Mouse (Mus musculus) R1 (cell line): Measurements from ENCODE around the gene Igfbpl1.

ENCODE experiments used
- DNase-seq: peaks from one replicate; pipeline ENCODE4 v3.0.0-alpha.2; 2018; ENCODE audit warnings: low read depth, low spot score

Gene Igfbpl1

DNA sequence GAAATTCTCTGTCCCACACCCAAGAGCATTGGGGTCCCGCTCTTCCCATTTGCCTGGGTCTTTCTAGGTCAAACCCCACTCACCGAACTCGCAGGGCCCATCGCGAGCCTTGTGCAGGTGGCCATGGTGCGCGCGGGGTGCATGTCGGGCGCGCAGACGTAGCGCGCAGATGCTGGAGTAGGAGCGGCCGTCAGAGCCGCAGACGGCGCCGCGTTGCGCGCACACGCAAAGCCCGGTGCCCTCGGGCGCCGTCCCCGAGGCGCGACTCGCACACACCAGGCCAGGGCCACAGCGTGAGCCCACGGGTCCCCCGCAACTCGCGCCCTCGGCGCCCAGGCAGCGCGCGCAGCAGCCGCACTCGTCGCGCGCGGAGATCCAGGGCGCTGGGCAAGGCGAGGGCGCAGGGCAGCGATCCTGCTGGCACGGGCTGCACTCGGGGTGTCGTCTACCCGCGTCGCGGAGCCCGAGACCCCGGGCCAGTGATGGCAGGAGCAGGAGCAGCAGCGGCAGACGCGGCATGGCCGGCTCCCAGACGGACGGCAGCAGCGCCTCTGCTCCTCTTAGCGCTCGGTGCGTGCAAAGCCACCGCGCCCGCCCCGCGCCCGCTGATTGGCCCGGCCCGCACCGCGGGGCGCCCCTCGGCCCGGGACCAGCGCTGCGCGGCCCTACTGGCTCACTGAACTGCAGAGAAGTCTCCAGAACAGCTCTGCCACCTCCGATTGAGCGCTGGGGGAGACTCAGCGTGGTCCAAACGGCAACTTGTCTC is at the start of gene Igfbpl1:
Gene Igfbpl1, minus strand, starts transcription at position 649 of the 766 bp plus-strand sequence.
- DNase-seq: peak; percentile 70

DNA sequence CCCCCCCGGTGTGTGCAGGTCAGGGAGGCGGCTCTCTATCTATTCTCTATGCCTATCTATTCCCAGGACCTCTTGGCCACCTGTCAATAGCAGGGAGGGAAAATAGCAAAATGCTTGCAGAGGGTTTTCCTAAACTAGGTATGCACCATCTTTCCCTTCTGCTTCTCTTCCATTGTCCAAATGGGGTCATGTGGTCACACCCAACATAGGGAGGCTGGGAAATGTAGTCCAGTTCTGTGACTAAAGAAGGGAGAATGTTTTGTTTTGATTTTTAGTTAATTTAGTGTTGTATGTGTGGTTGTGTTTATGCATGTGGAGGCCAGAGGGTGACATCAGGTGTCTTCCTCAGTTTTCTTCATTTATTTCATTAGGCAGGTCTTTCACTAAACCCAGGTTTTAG is 45.4 kb upstream of the Igfbpl1 start:
- DNase-seq: no peak

DNA sequence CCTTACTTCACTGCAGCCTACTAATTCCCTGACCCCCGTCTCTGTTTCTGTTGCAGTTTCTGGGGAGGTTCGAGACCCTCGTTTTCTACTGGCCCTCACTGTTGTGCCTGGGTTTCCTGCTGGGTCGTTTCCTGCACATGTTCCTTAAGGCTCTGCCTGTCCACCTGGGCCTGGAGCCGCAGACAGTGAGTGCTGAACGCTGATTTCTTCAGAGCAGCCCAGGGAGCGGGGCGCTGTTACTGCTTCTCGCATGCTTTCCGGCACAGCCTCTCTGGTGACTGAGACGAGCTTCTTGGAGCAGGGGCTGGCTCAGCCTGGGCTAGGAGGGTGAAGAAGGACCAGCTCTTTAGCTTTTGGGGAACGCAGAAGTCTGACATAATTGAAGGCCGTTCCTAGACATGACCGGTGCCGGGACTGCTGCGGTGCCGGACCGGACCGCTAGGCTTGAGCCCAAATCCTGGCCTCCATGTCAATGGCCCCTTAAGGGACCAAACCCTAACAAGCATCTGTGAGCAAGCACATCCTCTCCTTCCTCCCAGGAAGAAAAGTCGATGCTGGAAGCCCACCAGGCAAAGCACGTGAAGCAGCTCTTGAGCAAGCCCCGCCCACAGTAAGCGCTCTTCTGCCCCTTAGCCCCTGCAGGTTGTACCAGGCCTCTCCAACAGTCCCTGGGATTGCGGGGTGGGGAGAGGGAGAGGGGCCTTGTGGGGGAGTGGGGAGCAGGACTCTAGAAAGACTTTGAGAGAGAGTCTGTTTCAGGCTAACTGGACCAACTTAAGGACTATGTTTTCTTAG is 42.5 kb upstream of the Igfbpl1 start:
- peak; percentile 33 for DNase-seq

DNA sequence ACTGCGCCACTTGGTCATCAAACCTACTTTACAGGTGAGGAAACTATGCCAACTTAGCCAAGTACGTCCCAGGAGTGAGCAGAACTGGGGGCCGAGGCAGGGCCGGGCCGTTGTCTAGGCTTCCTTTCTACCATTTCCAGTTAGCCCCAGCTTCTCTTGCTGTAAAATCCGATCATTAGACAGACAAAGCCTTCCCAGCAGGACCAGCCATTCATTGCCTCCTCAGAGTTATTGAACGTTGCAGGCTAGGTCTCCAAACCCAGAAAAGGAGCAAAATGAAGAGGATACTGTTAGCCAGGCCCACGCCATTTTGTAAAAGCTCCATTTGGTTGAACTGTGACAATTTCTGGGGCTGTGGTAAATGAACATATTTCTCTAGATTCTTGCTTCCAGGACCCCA is 40.7 kb upstream of the Igfbpl1 start:
- peak; percentile 72 for DNase-seq

DNA sequence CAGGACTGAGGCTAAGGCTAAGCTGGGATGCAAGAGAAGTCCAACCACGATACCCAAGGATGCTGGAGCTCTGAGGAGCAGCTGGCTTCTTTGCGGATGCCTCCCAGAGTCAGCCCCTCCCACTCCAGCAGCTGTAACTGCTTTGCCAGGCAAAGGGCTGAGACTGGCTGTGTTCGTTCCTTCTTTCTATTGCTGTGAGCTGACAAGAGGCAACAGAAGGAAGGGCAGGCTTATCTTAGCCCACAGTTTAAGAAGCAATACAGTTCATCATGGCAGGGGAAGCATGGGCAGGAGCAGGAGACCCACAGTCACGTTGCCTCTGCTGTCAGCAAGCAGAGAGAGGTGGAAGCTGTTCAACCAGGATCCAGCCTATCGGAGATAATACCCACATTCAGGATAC is 34.4 kb upstream of the Igfbpl1 start:
- DNase-seq: no peak

DNA sequence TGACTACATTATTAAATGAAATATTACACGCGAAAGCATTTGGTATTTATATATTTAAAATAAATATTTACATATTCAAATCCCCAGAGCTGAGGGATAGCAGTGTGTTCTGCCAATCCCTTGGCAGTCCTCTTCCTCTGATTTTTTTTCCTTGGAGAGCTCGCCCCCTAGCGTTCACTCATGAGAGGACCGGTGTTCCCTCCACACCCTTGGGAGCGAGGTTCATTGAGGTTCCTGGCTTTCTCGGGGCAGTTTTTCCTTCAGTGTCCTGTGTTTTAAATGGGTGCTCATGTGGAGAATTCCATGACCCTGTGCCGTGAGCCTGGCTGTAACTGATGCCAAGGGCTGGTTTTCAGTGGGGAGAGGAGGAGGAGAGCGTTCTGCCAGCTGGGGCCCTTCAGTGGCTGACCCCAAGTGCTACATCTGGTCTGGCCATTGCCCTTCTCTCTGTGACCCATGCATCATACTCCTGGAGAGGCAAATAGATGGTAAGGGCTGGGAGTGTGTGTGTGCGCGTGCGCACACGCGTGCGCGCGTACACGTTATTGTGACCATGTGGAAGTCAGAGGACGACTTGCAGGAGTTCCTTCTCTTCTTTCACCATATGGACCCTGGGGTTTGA is 29.2 kb upstream of the Igfbpl1 start:
- peak; percentile 73 for DNase-seq

DNA sequence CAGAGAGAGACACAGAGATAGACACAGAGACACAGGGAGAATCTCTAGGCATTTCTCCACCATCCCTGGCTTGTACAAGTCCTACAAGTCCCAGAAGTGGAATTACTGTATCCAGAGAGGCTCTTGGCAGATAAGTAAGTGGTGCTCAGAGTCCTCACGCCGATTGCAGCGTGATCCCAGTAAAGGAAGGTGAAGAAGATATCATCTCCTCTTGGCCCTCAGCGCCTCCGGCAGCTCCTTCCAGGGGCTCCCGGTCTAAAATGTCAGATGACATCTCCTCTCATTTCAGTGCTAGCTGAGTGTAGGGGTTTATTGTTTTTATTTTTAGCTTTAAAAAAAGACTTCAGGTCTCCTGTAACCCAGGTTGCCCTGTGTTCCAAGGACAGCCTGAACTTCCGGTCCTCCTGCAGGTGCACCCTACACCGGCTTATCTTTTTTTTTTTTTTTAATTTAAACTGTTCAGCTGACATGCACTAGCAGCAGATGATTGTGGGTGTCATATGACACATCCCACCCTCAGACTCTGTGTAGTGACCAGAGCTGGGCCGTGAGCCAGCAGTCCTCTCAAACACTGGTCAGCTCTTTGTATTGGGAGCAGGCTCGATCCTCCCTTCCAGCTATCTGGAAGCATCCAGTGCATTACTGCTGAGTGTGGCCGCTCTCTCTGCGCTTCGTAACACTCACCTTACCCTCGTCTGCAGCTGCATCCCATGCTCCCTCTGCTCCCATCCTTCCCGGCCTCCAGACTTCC is 26.9 kb upstream of the Igfbpl1 start:
- no peak for DNase-seq

DNA sequence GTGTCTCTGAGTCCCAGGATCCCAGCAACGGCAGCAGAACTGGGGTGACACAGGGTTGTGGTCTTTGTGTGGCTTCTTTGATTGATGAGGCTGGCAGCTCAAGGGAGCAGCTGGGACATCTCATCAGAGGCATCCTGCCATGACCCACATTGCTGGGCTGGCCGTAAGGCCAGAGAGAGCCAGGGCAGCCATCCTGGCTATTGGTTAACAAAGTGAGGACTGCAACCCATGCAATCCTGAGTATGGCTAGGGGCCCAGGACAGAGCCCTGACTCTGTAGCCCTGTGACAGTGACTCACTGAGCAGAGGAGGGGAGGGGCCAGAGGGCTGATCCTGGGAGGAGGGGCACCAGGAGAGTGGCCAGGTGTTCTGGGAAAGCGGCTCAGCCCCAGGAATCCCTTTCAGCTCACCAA is 24.9 kb upstream of the Igfbpl1 start:
- no peak for DNase-seq

DNA sequence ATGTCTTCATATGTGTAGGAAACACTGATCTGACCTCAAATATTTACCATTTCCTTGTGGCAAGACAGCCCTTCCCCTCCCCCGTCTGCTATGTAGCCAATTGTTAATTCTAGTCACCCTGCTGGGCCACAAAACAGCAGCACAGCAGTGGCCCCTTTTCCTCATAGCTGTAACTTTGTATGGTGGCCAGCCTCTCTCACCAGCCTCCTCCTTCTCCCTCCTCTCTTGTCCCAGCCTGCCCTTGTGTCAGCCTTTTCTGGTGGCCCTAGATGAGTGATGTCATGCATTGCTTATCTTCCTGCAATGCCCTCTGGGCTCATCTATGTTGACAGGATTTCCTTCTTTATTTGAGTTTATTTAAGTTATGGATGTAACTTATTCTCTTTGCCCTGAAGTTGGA is 22.7 kb upstream of the Igfbpl1 start:
- peak; percentile 35 for DNase-seq

DNA sequence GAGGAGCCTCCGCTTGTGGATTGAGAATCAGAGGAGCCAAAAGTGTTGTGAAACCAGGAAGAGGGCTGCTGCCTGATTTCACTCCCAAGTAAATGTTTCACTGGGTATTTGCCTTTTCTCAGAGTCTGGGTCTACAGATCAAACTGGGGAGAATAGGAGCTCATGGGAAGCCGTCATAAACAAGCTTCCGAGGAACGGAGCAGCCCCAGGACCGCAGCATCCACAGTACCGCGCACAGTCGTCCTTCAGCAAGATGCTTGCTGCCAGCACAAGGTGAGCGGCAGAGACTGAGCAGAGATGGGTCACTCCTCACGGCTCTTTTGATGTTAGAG is 22.1 kb upstream of the Igfbpl1 start:
- DNase-seq: no peak

DNA sequence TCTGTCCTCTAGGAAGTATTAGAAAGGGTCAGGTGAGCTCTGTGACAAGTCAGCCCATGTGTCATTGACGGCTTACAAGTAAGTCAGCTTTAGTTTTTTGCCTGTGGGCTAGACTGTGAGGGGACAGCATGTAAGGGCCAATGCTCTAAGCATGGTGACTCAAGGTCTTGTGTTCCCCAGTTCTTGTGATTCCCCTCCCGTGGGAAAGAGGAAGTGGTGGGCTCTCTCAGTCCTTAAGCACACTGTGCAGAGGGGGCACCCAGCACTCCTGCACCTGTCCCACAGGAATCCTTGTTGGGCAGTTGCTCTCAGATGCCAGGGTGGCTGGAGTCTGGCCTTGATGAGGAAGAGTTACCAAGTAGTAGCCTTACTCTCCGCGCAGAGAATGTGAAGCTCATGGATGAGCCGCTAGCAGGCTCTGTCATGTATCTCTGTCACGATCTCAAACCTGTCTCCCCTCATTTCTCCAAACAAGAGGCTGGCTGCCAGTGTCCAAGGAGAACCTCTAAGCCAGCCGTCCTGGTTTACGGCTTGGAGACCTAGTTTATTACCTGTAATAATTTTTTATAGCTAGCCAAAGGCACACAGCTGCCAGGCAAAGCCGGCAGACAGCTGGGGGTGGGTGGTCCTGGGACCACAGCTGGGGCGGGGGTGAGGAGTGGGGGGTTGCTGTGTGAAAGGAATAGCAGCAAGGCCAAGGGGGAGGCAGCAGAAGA is 21.5 kb upstream of the Igfbpl1 start, which contains the start of gene Stra6l:
Gene Stra6l, plus strand, starts transcription at position 556 of the 716 bp plus-strand sequence.
- DNase-seq: no peak

DNA sequence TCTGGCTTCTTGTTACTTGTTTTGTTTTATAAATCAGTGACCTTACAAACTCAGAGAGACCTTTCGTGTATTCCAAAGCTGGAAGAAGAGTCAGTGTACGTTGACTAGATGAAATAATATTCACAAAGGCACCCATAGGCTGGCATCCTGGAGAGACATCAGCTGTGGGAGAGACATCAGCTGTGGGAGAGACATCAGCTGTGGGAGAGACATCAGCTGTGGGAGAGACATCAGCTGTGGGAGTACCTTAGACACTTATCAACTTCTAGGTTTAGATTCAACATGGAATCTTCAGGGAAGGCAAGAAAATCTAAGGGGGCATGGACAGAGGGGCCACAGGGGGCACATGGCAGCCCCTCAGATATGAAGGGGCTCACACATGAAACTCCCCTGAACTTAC is 19.5 kb upstream of the Igfbpl1 start:
- no peak for DNase-seq

DNA sequence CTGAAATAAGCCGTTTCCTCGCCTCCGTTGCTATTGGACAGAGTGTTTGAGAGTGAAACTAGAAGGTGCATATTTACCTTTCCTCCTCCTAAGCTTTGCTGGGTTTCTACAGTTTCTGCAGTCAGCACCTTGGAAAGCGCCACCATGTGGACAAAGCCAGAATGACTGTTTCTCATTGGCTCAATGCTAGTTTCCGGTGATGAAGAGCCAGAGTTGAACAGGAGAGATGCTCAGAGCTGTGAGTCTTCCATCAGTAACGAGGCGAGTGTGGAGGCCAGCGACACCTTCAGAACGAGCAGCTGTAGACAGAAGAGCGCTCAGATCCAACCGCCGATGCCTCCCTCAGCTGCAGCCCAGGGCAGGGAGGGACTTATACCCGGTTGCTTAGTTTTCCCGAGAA is 17.6 kb upstream of the Igfbpl1 start:
- peak; percentile 80 for DNase-seq

DNA sequence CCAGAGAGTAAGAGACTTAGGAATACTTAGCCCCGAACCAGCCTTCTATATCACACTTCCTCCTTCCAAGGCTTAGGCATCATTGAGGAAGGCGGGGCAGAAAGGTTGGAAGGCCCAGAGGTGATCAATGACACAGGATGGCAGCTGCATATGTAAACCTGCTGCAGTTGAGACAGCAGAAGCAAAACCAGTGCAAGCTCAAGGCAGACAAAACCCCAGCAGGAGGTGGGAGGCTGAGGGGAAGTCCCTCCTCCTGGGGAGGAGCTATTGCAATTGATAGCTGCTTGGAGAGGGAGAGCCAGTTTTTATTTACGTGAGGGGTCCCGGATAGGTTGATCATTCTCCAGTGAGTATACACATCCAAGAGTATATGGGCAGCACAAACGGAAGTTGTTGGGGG is 6.7 kb upstream of the Igfbpl1 start:
- DNase-seq: peak; percentile 87

DNA sequence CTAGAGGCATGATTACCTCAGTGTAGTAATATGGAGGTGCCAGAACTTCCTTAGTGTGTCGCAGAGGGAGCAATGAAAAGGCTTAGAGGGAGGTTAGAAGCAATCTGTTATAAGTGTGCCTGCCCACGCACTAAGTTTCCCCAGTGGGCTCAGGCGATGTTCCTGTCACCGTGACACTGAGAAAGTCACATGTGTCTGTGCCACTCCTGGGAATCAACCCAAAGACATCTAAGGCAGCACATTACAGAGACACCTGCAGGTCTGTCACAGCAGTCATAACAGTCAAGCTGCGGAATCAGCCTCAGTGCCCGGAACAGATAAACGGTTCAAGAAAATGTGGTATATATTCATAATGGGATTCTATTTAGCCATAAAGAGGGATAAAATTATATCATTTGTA is 5.3 kb upstream of the Igfbpl1 start:
- no peak for DNase-seq

DNA sequence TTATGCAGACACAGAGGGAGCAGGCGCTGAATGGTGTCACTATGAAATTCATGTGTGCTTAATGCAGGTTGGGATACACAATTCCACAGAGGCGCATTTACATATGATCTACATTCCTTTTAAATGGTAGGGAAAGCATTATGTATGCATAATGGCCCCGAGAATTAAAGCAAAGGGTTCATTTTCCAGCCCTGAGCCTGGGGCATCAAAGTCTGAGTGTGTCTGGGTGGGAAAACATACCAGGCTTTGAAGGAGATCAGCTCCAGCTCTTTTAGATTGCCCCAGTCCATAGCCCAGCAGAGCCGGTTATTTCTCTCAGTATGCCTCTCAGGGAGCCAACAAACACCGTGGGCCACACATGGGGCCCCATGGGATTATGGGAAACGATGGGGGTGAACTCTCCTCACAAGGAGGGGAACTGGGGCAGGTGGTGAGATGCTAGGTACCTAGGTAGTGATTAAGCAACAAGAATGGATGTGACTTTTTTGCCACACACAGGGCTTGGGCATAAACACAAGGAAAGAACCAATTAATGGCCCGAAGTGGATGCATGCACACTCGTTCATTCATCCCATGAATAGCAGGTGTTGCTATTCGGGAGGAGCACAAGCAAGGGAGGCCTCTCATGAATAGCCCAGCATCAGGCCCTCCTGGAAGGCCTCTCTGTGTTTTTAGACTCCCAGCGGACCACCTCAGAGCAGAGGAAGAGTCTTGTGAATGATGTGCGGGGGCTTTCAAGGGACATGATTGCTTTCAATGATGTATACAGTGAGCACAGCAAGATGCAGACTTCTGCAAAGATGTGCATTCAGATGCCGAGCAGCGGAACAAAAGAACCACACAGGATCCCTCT is 3.4 kb upstream of the Igfbpl1 start:
- DNase-seq: no peak

DNA sequence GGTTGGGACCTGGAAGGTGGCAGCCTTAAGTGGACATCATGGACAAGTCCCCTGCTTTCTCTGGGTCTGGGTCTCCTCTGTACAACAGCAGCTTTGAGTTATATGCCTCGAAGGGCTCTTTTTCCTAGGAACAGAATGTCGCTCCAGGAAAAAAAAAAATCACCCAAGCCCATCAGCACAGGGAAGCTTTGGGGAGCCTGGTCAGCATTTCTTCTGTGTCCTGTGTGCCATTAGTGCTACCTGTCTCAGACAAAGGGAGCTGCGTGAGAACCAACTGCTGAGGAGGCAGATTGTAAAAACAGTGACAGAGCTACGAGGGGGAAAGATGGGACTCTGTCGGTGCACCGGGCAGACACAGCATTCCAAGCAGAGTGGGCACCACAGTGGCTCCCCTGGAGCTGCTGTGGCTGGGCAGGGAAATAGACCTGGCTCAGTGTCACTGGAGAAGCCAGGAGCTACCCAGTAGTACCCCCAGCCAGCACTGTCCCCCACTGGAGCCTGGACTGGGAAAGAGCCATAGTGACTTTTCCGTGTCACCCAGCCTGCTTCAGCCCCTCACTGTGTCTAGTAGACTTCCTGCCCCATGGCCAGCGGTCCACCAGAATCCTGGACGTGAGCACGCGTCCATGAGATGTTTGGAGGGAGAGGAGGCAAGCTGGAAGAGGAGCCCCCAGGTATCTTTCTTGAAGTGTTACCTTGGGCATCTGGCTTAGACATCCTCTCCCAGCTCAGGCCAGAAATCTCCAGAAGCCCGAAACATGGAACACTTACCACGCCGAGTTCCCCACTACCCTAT is 1.8 kb downstream of the Igfbpl1 start:
- no peak for DNase-seq

DNA sequence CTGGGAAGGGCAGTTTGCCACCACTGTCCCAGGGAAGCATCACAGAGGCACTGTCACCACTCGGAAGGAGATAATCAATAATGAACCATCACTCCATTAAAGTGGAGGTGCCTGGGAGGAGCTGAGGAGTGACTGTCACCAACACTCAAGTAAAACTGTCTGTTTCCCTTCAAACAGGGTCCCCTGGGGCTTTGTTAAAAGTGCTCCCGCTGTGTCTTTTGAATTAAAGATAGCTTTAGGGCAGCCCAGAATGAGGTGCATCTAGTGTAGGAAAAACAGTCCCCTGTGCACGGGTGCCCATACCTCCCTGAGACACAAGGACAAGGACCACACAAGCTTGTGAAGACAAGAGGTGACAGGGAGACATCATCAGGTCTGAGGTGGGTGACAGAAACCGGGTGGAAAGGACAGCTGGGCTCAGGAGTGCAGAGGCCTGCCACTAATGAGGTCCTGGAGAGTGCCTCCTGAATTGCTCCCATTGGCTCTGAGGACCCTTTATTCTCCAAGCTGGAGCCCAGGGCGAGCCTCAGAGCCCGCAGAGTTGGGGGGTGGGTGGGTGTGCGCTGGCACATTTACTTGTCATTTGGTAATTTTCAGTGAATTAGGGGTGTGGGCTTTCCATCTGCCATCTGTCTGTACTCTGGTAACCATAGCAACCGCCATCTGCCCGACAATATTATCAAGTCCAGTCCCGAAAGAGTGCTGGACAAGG is 2.5 kb downstream of the Igfbpl1 start:
- no peak for DNase-seq
